Mouse (Mus musculus) ES-Bruce4 (cell line): ENCODE data around the gene Cbl.

Experiments used
- CTCF ChIP-seq: IDR thresholded peaks from one replicate; pipeline ENCODE4 v1.8.1; 2011; ENCODE audit warnings: low read depth, low read length
- EP300 ChIP-seq: IDR thresholded peaks from 2 replicates; pipeline ENCODE4 v1.6.1; 2011; ENCODE audit warnings: low read depth, low read length; ENCODE audit not compliant: insufficient read depth
- POLR2A ChIP-seq: IDR thresholded peaks from one replicate; pipeline ENCODE4 v1.8.1; 2011; ENCODE audit warnings: low read length; ENCODE audit not compliant: insufficient read depth

GRCm38 (mm10) chr9:44240911-44241310, 7.1 kb upstream of the Cbl start:
- TF ChIP-seq POLR2A, result no peak
- TF ChIP-seq EP300, result no peak
- TF ChIP-seq CTCF, result no peak
